Comparison of ENCODE assay signal across 15 mouse cellular contexts in the genomic region with DNA sequence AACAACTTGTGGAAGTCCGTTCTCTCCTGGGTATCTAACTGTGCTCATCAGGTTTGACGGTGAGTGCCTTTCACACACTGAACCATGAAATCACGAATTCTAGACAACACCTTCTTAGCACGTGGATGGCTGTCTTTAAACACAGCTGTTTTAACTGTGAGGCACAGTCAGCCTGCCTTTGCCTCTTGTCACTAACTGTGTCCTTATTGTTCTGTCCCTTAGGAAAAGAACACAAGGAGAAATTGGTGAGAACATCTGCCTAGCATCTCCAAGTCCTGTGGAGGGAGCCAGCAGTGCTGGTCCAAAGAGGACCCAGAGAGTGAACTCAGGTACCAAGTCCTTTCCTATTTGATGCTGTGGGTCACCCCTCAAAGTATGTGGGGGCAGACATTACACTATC.
"Had no signal": no experiment of that assay in that cellular context is flagged by ENCODE, and none has a peak within 500 bp of the region (broad histone marks: within the 10 kb centered on the region; RNA-seq: fewer than 3 reads in every experiment).

No protein-coding gene starts in this region.

- ATAC-seq: liver, postnatal 0 days had no signal

- H3K4me2 ChIP-seq: limb, embryonic 12.5 days; liver, embryonic 13.5 days; lung, embryonic 15.5 days; midbrain, embryonic 12.5 days had no signal

- H3K9me3 ChIP-seq: limb, embryonic 12.5 days; liver, embryonic 13.5 days; lung, embryonic 15.5 days; midbrain, embryonic 12.5 days had no signal

- H3K27me3 ChIP-seq: liver, embryonic 13.5 days; lung, embryonic 15.5 days; megakaryocyte, embryonic 14.5 days; midbrain, embryonic 12.5 days had no signal

- H3K36me3 ChIP-seq: limb, embryonic 12.5 days; liver, embryonic 13.5 days; lung, embryonic 15.5 days; midbrain, embryonic 12.5 days had no signal

- H3K4me3 ChIP-seq: limb, embryonic 12.5 days; liver, embryonic 13.5 days; lung, embryonic 15.5 days; megakaryocyte, embryonic 14.5 days; midbrain, embryonic 12.5 days had no signal

- DNase-seq: kidney, adult 8-10 months; kidney, postnatal 25 days; layer of hippocampus, adult 9-11 months; liver; liver, embryonic 13.5 days; liver, postnatal 0 days; lung, postnatal 14 days; right cerebral cortex, adult 18-20 months; right cerebral cortex, postnatal 25 days; thymus, postnatal 36 days had no signal

- H3K9ac ChIP-seq: limb, embryonic 12.5 days; liver, embryonic 13.5 days; liver, postnatal 0 days; lung, embryonic 15.5 days; midbrain, embryonic 12.5 days had no signal

- H3K27ac ChIP-seq: limb, embryonic 12.5 days; liver, embryonic 13.5 days; lung, embryonic 15.5 days; macrophage; midbrain, embryonic 12.5 days had no signal

- H3K4me1 ChIP-seq: liver, embryonic 13.5 days; lung, embryonic 15.5 days; megakaryocyte, embryonic 14.5 days had no signal
